Mouse (Mus musculus) heart, adult 18-20 months (tissue): Measurements from ENCODE around the gene Ascl2. TPM values are rescaled to one million over a fixed set of nuclear protein-coding genes. Genes with fewer than 3 reads are reported as not detected.

Source experiments
- DNase-seq, 2 experiments: peaks; one replicate each; pipeline ENCODE4 v3.0.0; 2021 to 2022; ENCODE audit warnings: mixed read lengths in 1 of 2
- long read RNA-seq, 2 experiments: library from polyadenylated mRNA; stranded (forward); transcript quantifications; one replicate each; pipeline ENCODE4 v2.0.0; 2021
- total RNA-seq, 2 experiments: library from RNA; stranded (reverse); gene quantifications; 2 replicates each; pipeline ENCODE4 v1.2.3; 2021

The Ascl2 gene
- total RNA-seq = not detected
- long read RNA-seq, experiment 1 = 0 reads
- long read RNA-seq, experiment 2 = 0 reads

- peak; percentile 8 to 24 for DNase-seq
These were observed at the start of gene Ascl2 for GRCm38 (mm10) chr7:142968809-142969511. Gene Ascl2, minus strand, starts transcription at chr7:142969264.

DNA sequence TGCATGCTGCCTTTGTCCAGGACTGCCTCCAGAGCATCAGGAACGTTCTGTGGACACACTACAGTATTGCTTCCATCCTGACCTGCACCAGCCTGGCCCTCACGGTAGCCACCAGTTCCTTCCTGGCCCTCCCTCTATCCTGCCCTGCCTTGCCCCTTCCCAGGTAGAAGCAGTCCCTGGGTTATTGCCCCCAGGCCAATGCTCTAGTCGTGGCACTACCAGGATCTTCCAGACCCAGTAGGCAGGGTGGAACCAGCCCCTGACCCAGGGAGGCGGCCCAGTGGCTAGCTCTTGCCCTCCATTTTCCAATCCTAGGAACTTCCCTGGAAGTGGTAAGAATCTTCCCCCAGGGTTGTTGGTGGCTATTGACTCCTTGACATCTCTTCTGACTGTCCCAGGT lies 48.1 kb upstream of the Ascl2 start:
- no peak for DNase-seq

DNA sequence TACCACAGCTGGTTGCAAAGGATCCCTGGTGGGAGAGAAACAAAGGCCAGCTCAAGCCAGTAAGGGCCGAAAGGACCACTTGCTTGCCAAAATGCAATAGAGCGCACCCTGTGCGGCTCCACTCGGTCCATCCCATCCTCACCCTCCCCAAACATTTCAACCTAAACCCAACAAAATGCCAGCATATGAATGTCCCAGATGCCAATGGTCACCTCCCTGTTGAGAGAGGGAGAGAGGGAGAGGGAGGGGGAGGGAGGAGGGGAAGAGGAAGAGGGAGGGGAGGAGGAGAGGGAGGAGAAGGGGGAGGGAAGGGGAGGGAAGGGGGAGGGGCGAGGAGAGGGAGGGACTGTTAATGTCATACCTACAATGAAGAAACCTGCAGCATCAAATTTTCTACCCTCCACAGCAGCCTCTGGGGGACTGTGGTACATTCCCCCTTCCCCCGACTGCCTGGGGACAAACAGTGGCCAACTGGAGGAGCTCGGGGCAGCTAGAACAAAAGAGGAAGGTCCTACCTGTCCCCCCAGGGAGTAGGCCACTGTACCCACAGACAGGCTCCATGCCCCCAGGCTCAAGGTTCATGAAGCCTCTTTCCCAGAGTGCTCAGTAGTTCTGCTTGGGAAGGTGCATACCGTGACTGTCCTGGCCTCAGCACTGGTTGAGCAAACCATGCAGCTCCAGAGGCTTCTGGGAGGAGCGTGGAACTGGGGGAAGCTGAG lies 47.5 kb upstream of the Ascl2 start:
- DNase-seq = no peak

GRCm38 (mm10) chr7:143015755-143016423 lies 46.8 kb upstream of the Ascl2 start:
- DNase-seq = peak; percentile 94

- peak; percentile 57 to 64 for DNase-seq
These were observed 46.0 kb upstream of the Ascl2 start for GRCm38 (mm10) chr7:143014862-143015659.

GRCm38 (mm10) chr7:143013420-143014178 lies 44.5 kb upstream of the Ascl2 start:
- peak; percentile 89 to 92 for DNase-seq

DNA sequence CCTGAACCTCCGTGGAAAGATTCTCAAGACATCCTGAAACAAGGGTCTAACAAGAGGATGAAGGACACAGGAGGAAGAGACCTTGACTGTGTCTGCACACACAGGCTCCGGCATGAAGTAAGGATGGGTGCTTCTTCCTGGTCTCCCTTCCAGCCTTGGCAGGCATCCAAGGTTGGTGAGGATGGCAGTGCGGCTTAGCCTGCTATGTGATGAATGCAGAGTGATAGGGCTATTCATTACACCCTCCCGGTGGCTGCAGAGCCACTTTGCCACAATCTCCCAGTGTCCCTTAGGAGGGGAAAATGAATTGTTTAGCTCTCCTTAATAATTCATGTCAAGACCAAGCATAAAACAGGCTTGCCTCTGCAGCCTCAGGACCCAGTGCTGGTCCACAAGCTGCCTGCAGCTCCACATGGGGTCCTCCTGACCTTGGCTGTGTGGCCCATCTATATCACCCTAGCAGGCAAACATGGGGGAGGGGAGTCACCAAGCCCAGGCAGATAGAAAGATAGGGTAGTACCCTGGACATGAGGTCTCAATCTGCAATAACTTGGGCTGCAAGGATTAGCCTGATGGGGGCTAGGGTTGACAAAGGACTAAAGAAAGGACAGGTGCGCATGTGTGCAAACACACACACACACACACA lies 43.3 kb upstream of the Ascl2 start:
- no peak for DNase-seq

DNA sequence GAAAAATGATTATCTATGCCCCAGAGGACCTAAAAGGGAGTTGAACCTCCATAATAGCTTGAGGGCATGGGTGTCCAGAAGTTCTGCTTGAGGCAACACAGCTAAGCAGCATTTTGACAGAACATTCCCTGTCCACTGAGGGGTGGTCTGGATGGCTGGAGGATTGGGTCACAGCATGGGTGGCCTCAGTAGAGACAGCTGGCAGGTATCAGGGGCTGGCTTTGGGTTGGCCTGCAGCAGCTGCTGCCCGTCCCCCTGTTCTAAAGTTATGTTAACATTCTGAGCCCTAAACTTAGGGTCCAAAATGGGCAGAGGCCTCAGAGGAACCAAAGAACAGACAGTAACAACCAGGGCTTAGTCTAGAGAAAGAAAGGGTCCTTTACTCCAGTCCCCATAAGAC lies 42.2 kb upstream of the Ascl2 start:
- DNase-seq = no peak

- DNase-seq = no peak
These were observed 40.9 kb upstream of the Ascl2 start for GRCm38 (mm10) chr7:143009996-143010395.

- peak; percentile 68 to 71 for DNase-seq
These were observed 40.1 kb upstream of the Ascl2 start for GRCm38 (mm10) chr7:143008996-143009665.

DNA sequence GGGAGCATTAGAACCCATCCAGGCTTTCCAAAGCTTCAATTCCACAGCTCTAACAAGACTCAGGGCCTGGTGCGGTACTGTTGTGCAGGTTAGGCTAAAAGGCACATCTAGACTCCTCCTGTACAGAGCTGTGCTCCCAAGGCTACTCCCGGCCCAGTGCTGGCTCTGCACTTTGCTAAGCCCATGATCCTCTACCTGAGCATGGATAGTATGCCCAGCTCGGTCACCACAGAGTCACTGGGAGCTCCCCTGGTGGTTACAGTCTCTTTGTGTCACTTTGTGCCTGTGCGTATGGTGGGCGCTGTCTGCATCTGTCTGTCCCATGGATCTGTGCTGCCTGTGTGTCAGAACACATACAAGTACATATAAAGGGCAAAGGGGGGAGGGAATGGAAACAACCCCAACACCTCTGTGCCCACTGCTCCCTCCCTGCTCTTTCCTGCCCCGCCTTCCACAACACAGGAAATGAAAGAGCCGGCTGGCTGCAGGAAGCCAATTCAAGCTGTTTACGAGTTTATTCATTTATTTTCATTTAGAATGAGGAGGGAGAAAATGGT lies 39.4 kb upstream of the Ascl2 start:
- DNase-seq = peak; percentile 83 to 85

DNA sequence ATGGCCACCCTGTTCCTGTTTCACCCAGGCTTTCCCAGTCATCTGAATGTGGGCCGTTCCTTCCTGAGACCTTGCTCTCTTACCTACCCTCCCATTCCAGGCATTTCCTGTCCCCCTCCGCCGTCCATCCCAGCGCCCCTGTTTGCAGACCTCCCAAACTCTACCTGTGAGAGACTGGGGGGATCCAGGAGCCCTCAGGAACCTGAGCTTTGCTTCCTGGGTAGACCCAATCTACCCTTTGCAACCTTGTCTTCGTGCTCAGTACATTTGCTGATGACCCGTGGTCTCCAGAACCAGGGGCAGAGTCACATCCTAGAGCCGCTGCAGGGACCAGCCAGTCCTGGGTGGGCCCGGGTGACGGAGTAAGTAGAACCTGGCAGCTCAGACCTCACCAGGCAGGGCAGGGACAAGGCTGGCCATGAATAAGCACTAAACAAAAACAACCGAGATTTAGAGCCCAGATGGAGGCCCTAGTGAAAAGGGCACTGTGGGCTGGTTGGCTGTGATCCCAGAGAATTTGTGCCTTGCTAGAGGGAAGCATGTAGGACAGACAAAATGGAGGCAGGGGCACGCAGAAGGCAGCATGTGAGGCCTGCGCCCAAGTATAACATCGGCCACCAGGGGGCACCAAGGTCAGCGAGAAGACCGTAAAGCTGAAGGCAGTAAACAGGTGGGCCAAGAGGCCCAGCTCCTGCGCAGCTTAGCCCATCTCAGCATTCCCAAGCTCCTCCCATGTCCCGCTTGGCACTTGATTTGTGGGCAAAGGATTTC lies 38.7 kb upstream of the Ascl2 start:
- peak; percentile 92 to 99 for DNase-seq

DNA sequence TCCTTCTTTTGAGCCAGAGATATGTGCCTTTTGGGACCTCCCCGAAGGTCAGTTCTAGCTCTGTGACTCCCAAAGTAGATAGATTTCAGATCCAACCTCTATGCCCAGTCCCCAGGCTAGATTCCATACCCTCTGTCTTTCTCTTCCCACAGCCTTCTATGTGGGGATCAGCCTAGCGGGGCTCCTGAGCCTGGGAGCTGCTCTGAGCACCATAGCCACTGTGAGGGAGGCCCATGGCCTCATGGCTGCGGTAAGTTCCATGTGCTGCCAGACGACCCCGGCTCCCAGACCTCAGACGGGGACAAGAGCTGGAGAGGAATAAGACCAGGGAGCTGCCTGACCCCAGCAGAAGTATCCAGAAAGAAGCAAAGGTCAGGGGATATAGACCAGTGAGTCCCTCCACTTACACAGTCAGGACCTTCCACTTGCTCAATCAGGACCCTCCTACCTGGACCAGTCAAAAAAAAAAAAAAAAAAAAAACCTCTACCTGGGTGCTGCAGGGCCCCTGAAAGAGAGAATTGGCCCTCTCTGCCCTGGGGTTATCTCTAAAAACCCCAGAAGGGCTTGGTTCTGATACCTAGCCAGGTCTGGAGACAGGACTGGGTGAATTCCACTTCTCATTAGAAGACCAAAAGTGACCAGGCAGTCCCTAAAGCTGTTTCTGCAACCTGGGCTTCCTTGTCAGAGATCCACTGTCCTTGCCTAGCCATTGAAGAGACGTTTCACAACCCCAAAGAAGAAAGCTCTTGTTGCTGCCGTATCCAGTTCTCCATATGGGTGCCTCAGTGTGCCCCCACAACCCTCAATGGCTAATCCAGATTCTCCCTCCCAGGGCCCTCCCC lies 37.9 kb upstream of the Ascl2 start:
- no peak for DNase-seq

- DNase-seq = no peak
These were observed 37.2 kb upstream of the Ascl2 start for GRCm38 (mm10) chr7:143006097-143006755.

GRCm38 (mm10) chr7:143005344-143006096 lies 36.5 kb upstream of the Ascl2 start:
- no peak for DNase-seq

DNA sequence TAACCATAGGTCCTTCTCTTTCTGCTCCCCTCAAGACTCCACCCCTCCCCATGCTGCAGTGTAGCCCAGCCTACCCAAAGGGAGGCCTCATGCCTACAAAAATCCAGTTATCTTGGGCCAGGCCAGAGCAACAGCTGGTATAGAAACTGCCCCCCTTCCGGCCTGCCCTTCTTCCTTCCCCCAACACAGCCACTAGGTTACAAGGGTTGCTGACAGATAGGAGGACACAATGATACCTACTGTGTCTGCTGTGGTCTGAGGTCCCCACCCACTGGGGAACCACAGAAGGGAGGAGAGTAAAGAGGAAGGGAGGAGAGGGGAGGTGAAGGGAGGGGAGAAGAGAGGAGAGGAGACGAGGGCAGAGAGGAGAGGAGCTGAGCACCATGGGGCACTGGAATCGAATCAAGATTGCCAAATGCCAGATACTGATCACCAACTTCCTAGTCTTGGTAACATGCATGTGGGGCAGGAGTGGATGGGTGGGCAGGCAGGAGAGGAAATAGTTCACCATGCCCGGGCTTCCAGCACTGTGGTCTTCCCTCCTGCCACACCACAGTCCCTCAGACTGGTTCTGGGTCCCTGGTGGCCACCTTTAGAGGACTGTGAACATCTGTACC lies 35.8 kb upstream of the Ascl2 start, which contains the start of gene Tspan32:
TSS of gene Tspan32 (plus strand) at position 320 of the 617 bp plus-strand sequence.
- peak in 1 of 2 experiments; percentile 27 for DNase-seq
